Comparison of ENCODE assay signal across 10 mouse cellular contexts in the genomic region with DNA sequence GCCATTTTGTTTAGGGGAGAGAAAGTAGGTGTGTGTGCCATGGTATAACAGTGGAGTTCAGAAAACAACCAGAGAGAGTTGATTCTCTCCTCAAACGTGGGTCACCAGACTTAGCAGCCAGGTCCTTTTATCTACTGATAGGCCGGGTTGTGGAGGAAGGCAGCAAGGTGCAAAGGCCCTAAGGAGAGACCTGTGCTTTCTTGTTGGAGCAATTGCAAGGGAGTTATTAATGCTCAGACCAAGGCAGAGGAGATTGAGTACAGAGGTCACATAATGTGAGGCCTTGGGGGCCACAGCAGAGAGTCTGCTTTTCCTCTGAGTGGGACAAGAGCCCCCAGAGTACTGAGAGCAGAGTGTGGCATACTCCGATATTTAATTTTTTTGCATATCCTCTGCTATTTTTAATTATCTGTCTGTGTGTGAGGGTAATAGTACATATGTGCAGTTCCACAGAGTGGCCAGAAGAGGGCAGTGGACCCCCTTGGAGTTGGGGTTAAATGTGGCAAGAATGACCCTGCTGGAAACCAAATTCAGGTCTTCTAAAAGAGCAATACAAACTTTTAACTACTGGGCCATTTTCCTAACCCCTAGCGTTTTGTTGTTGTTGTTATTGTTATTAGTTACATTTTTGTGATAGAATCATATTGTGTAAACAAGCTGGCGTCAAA. TPM values are rescaled to one million over a fixed set of nuclear protein-coding genes. Genes with fewer than 3 reads are reported as not detected.
DNase-seq lines count a peak whose midpoint lies in the region; ATAC-seq and TF ChIP-seq lines count a peak whose summit lies in the region.
"Had no signal": no experiment of that assay in that cellular context is flagged by ENCODE, and none has a peak within 500 bp of the region (broad histone marks: within the 10 kb centered on the region; RNA-seq: fewer than 3 reads in every experiment).

No protein-coding gene starts in this region.

- WGBS in liver, embryonic 11.5 days = 50% methylated on average over 5 of the region's 5 CpGs
- 70% methylated on average over 5 of the region's 5 CpGs for WGBS in bone marrow, adult 2 months
- 64% methylated on average over 5 of the region's 5 CpGs for WGBS in forebrain, embryonic 15.5 days

- H3K4me3 ChIP-seq in liver, embryonic 11.5 days (ENCODE audit: low read depth, low read length) = no peak overlapping the region
- H3K4me3 ChIP-seq in bone marrow, adult 2 months (replicated peaks; ENCODE audit: control insufficient read depth, low read depth, low read length) = no peak overlapping the region
- H3K4me3 ChIP-seq in forebrain, embryonic 15.5 days = no peak overlapping the region

- no peak overlapping the region for H3K9ac ChIP-seq in liver, embryonic 11.5 days (ENCODE audit: low read depth, low read length)
- no peak overlapping the region for H3K9ac ChIP-seq in forebrain, embryonic 15.5 days (replicated peaks)

- H3K27me3 ChIP-seq in liver, embryonic 11.5 days (replicated peaks; ENCODE audit: control insufficient read depth, insufficient read depth, low read length) = no peaks in the 10 kb centered on the region
- H3K27me3 ChIP-seq in forebrain, embryonic 15.5 days = no peaks in the 10 kb centered on the region

- H3K4me2 ChIP-seq in liver, embryonic 11.5 days = no peak overlapping the region
- no peak overlapping the region for H3K4me2 ChIP-seq in forebrain, embryonic 15.5 days (replicated peaks)
- H3K4me2 ChIP-seq: midbrain, embryonic 11.5 days had no signal

- TF ChIP-seq CTCF in bone marrow, adult 2 months (IDR thresholded peaks at IDR 0.05; ENCODE audit: control insufficient read depth, insufficient read depth, low read length) = peak; percentile 73

- peak; percentile 10 for DNase-seq in liver
- DNase-seq in liver, embryonic 11.5 days (ENCODE audit: low spot score) = no peak
- DNase-seq in ES-CJ7 (ENCODE audit: low read depth, low spot score) = peak; percentile 27
- DNase-seq in natural killer cell, adult 2 months (ENCODE audit: low spot score in 2 of 2) = peak; percentile 5 to 41
- DNase-seq in ovary, postnatal 10 days (ENCODE audit: low spot score) = no peak
- DNase-seq: adrenal gland, postnatal 25 days; heart, postnatal 4 days had no signal

- H3K9me3 ChIP-seq in liver, embryonic 11.5 days (ENCODE audit: control insufficient read depth, low read length) = no peaks in the 10 kb centered on the region
- no peaks in the 10 kb centered on the region for H3K9me3 ChIP-seq in forebrain, embryonic 15.5 days

- H3K27ac ChIP-seq in liver, embryonic 11.5 days (ENCODE audit: low read depth, low read length) = no peak overlapping the region
- no peak overlapping the region for H3K27ac ChIP-seq in bone marrow, adult 2 months (ENCODE audit: control insufficient read depth, insufficient read depth, low read depth, low read length, poor library complexity)
- no peak overlapping the region for H3K27ac ChIP-seq in forebrain, embryonic 15.5 days (replicated peaks)

- no peaks in the 10 kb centered on the region for H3K36me3 ChIP-seq in liver, embryonic 11.5 days (ENCODE audit: control insufficient read depth, insufficient read depth, low read length)
- H3K36me3 ChIP-seq in forebrain, embryonic 15.5 days = no peaks in the 10 kb centered on the region

- ATAC-seq in liver, embryonic 11.5 days (replicated peaks; ENCODE audit: low FRiP score) = no peak
- no peak for ATAC-seq in forebrain, embryonic 15.5 days (replicated peaks)

- TF ChIP-seq POLR2A in bone marrow, adult 2 months (IDR thresholded peaks at IDR 0.05; ENCODE audit: borderline replicate concordance, control insufficient read depth, low read depth, low read length) = no peak

- H3K4me1 ChIP-seq in liver, embryonic 11.5 days (replicated peaks; ENCODE audit: control insufficient read depth, insufficient read depth, low read length) = no peaks in the 10 kb centered on the region
- H3K4me1 ChIP-seq in bone marrow, adult 2 months (ENCODE audit: control insufficient read depth, insufficient read depth, low read length) = no peaks in the 10 kb centered on the region
- H3K4me1 ChIP-seq in forebrain, embryonic 15.5 days = no peaks in the 10 kb centered on the region

RNA-seq across cellular contexts. Expression of a gene that starts 27.3 kb away (rescaled TPM):
- polyA plus RNA-seq in liver, embryonic 11.5 days (2014; fragmentation: Nextera tagmentation; extraction: Ambion mirVana) = 112 and 134 TPM in 2 replicates
- polyA plus RNA-seq in bone marrow, adult 2 months (2011; ENCODE audit: insufficient read depth, insufficient read length, low replicate concordance, missing spikeins) = 19.7 and 38.0 TPM in 2 replicates
- polyA plus RNA-seq in forebrain, embryonic 15.5 days (2015; fragmentation: Nextera tagmentation; extraction: Ambion mirVana) = 92.2 and 96.3 TPM in 2 replicates

Comparison
In these comparisons a context has a peak if more than half of its experiments do, and no peak if none do; other contexts are left out.
1. DNase-seq: peak in liver (single experiment), ES-CJ7 (single experiment) and natural killer cell, adult 2 months (2 of 2); none in liver, embryonic 11.5 days (single experiment) and ovary, postnatal 10 days (single experiment).